Mouse (Mus musculus): Measurements from ENCODE around the gene Haghl. TPM values are rescaled to one million over a fixed set of nuclear protein-coding genes. Genes with fewer than 3 reads are reported as not detected.

Haghl gene
- polyA plus RNA-seq (2017; shearing (Covaris generic)): 25.7 TPM

DNA sequence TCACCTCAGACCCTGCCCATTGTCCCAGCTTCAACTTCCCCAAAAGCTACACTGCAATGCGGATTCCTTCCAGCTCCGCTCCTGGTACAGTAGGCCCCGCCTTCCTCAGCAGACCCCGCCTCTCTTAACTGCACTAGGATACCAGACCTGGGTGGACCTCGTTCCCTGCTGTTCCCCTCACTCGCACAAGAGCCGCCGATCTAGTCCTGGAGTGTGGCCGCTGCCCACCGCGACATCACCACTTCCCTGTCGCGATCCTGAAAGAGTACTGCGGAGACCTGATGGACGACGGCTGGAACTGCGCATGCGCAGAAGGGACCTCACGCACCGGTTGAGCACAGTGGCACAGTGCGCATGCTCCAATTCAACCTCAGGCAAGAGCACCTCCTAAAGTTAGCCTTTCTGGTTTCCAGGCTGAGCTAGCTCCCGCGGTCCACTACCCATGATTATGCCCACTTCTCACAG, at the start of gene Haghl:
Haghl (minus strand) TSS at position 393 of the 465 bp plus-strand sequence.

DNA sequence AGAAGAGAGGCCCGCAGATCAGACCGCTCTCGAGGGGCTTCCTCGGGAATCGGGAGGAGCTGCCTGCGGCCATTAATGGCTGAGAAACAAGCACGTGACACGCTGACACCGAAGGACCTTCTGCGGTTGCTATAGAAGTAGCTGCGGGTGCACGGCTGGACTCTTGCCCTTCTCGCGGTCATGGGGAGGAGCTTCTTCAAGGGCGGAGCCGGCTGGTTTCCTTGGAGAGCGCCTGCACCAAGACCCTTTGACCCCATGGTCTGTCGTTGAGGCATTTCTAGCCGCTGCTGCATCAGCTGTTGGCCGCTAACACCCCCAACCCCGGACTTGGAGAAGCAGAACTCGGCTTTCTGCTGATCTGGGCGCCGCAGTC, 47.8 kb upstream of the Haghl start, which contains the start of gene Stub1:
Stub1 (minus strand) TSS at position 114 of the 373 bp plus-strand sequence.

DNA sequence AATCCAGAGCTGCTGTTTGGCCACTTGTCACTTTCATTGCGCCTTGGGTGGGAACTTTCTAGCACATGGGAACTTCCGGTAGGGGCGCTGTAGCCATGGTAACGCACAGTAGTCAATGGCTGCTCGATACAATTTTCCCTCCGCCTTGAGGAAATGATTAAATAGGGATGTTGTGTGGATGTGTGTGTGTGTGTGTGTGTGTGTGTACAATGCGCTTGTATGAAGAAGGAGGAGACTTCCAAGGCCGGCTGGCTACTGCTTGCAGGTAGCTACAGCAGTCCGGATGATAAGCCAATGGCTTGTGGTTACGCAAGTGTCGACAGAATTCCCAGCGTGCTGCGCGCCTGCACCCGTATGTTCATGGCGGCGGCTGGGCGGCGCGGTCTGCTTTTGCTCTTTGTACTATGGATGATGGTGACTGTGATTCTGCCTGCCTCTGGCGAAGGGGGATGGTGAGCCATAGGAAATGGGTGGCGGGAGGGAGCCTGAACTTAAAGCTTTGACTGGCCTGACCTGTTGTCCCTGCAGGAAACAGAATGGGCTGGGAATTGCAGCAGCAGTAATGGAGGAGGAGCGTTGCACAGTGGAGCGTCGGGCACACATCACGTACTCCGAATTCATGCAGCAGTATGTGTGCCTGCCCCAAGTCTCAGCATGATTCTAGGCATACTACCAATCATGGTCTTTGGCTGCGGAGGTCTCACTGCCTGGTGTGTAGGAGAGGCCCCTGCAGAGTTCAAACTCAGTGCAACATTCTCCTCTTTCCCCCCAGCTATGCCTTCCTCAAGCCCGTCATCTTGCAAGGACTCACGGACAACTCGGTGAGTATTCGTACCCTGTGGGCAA, 43.5 kb upstream of the Haghl start, which contains the start of gene Jmjd8:
Jmjd8 (plus strand) TSS at position 156 of the 846 bp plus-strand sequence.

DNA sequence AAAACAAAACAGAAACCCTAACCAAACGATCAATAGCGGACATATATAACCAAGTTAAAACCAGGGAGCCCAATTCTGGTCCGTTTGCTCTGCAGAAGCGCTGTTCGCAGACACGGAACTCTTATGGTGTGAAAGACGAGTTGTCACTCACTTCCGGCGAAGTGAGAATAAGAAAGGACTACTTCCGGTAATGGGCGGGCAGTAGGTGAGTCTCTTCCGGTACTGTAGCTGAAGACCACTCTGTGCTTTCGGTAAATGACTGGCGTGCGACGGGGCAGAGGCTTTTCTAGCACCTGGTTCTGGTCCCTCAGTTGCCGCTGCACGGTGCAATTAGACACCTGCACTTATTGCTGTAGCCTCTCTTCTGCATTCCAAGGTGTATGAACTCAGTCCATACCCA, 38.0 kb upstream of the Haghl start, which contains the start of gene Wdr24:
Wdr24 (plus strand) TSS at position 176 of the 400 bp plus-strand sequence.

DNA sequence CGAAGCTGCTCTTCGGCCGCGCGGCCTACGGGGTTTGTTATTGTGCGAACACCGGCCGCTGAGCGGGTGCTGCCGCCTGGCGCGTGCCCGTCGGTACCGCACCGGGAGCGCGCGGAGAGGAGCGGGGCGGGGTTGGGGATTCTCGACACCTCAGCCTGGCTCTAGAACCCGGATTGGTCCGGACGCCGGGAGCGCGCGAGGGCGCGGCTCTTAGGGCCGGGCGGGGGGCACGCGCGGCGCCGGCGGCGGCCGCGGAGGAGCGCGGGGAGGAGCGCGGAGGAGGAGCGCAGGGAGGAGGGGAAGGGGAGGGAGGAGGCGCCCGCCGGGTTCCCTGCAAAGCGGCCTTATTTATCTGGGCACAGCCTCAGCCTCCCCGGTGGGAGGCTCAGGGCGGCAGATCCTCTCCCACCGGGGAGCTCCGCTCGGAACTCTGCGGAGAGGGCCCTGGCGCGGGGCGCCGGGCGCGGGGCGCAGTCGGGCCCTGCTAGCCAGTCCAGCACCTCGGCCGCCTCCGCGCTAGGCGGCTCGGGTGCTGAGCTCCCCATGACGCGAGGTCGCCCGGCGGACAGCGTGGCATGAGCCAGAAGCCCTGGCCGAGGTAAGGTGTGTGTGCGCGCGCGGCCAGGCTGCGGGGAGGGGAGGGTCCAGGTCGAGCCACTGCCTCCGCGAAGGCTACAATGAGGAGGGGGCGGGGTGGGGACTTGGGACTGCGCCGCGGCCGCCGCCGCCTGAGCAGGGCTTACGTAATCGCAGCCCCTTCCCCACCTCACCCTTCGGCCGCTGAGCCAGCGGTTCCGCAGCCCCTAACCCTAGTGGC, 23.5 kb upstream of the Haghl start, which contains the start of gene Fbxl16:
Fbxl16 (plus strand) TSS at position 297 of the 817 bp plus-strand sequence.

DNA sequence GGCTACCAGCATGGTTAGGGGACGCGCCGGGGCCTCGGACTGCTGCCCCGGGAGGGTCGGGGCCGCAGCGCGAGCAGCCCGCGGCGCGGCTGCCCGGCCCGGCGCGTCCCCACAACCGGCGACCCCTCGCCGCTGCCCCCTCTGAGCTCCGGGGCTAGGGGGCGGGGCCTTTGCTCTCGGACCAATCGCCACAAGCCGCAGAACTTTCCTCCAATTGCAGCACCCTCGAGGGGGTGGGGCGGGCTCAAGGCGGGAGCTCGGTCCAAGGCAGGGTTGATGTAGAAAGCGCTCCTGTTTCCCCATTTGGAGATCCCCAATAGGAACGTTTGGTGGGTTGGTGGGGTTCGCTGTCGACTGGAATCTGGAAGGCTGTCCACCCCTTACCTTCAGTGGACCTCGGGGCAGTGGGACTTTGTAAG, 11.5 kb upstream of the Haghl start, which contains the start of gene Metrn:
Metrn (minus strand) TSS at position 186 of the 419 bp plus-strand sequence.

DNA sequence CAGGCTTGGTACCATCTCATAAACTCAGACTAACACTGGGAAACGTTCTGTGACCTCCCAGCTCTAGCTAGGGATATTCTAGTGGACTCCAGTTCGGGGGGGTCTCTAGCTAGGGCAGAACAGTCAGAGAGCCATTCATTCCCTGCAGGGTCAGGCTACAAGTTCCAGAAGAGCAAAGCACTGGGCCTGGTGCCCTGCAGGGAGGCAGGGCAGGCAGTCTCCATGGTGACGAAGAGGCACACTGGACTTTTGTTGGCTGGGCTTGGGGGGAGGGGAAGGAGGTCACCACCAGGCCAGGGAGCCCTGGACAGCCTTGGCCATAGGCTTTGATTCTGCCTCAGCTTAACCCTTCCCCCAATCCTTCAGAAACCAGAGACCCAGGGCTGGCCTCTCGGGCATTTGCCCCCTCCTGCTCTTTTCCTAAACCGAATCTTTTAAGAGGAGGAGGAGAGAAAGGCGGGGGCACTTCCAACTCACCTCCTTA, 10.2 kb upstream of the Haghl start, which contains the start of gene AC134908.4:
AC134908.4 (minus strand) TSS at position 51 of the 484 bp plus-strand sequence.

DNA sequence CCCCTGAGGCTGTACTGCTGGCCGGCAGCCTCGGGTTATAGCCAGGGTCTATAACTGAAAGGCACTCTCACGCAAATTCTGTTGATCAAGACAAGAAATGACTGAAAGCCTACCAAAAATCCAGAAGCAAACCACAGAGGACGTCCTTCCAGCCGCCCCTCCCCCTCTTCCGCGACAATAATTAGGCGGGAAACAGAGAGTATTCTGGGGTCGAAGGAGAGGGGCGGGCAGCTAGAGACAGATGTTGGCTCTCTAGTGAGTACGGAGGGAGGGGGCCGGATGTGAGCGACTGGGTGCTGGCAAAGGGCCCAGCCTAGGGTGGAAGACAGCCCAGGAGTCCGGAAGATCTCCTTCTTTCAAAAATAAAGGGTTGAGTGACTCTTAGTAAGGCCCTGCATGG, 7.1 kb upstream of the Haghl start, which contains the start of gene Fam173a:
Fam173a (minus strand) TSS at position 287 of the 400 bp plus-strand sequence.

DNA sequence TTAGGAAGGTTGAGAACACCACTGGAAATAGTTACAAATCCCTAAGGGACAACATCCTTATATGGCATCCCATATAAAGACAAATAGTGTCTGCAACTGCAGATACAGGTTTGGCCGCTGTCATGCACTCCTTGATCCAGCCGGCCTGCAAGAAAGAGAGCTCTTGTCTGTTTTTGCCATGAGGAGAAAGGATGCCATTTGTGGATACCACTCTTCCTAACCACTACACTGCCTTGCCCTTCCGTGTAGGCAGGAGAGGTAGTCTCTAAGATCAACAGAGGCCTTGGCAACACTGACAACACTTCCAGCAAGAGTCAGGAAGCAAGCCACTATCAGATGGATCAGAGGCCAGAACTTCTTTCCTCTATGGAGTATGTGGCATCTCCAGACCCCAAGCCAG, 807 bp upstream of the Haghl start, which contains the start of gene Ccdc78:
Ccdc78 (plus strand) TSS at position 301 of the 400 bp plus-strand sequence.

DNA sequence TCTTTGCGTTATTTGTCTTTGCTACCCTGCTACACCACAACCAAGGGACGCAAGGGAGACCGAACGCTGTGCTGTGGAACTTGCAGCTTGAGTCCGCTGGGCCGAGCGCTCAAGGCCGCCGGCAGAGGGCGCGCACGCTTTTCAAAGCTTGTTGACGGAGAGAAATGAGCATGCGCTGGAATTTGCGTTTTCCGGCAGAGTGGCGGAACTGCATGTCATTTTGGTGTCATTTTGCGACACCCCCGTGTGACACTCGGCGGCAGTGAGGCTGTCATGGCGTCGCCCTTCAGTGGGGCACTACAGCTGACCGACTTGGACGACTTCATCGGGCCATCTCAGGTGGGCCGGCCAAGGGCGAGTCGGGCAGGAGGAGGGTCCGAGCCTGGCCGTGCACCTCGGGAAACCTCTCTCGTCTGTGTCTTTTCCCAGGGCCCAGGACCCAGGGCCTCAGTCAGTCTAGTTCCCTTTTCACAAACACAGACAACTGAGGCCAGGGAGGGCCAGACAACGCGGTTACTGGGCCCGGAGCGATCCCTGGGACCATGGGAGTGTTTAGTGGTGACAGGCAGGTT, 11.8 kb downstream of the Haghl start, which contains the start of gene Narfl:
Narfl (plus strand) TSS at position 228 of the 572 bp plus-strand sequence.

DNA sequence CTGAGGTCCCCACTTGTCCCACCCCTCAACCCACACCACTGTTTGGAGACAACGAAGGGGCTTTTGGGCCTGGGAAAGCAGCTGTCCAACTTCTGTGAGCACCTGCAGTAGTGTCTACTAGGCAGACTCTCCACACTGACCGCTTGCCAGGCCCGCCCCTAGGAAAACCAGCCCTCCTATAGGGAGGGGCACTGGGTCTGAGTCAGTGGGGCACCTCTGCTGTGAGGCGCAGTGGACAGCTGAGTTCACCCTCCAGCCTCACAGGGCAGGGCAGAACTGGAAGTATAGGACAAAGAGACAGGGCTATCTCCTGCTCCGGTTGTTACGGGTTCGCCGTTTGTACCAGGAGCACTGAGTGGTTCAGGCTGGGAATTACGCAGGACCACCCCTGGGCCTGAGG, 31.2 kb downstream of the Haghl start, which contains the start of gene Msln:
Msln (minus strand) TSS at position 138 of the 400 bp plus-strand sequence.

DNA sequence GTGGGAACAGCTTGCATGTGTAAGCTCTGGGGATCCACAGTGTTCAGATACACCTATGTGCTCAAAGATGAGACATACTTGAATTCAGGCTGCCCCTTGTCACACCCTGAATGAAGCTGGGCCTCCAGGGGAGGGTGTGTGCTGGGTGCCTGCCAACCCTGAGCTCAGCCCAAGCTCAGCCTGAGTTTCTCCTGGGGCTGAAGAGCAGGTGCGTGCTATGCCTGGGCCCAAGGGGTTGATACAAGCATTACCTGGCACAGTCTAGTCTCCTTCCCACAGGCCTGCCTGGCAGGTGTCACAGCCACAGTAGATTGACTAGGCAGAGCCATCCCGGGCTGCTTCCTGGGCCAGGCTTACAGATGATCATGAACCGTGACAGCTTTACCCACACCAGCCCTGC, 49.7 kb downstream of the Haghl start, which contains the start of gene Mslnl:
Mslnl (plus strand) TSS at position 298 of the 400 bp plus-strand sequence.

Other genes starting within 250 kb of the Haghl start
- gene Sox8, start 215.0 kb downstream of the Haghl start, polyA plus RNA-seq (2017; shearing (Covaris generic)): 0.12 TPM
- gene Lmf1, start 206.6 kb downstream of the Haghl start, polyA plus RNA-seq (2017; shearing (Covaris generic)): 17.9 TPM
- gene Gng13, start 68.5 kb downstream of the Haghl start, polyA plus RNA-seq (2017; shearing (Covaris generic)): not detected
- 7.1 TPM for gene Chtf18, start 58.3 kb downstream of the Haghl start, polyA plus RNA-seq (2017; shearing (Covaris generic))
- gene Rpusd1, start 58.0 kb downstream of the Haghl start, polyA plus RNA-seq (2017; shearing (Covaris generic)): 4.9 TPM
- not detected for gene Mslnl, start 49.6 kb downstream of the Haghl start, polyA plus RNA-seq (2017; shearing (Covaris generic))
- gene Msln, start 31.3 kb downstream of the Haghl start, polyA plus RNA-seq (2017; shearing (Covaris generic)): not detected
- 21.6 TPM for gene Narfl, start 11.9 kb downstream of the Haghl start, polyA plus RNA-seq (2017; shearing (Covaris generic))
- gene Ccdc78, start 907 bp upstream of the Haghl start, polyA plus RNA-seq (2017; shearing (Covaris generic)): not detected
- 109 TPM for gene Fam173a, start 7.2 kb upstream of the Haghl start, polyA plus RNA-seq (2017; shearing (Covaris generic))
- not detected for gene AC134908.4, start 10.0 kb upstream of the Haghl start, polyA plus RNA-seq (2017; shearing (Covaris generic))
- gene Metrn, start 11.5 kb upstream of the Haghl start, polyA plus RNA-seq (2017; shearing (Covaris generic)): 28.3 TPM
- not detected for gene Fbxl16, start 23.4 kb upstream of the Haghl start, polyA plus RNA-seq (2017; shearing (Covaris generic))
- gene Wdr24, start 38.0 kb upstream of the Haghl start, polyA plus RNA-seq (2017; shearing (Covaris generic)): 22.7 TPM
- 27.1 TPM for gene Jmjd8, start 43.2 kb upstream of the Haghl start, polyA plus RNA-seq (2017; shearing (Covaris generic))
- 149 TPM for gene Stub1, start 47.7 kb upstream of the Haghl start, polyA plus RNA-seq (2017; shearing (Covaris generic))
- 0.98 TPM for gene Rhbdl1, start 51.6 kb upstream of the Haghl start, polyA plus RNA-seq (2017; shearing (Covaris generic))
- 1.8 TPM for gene Gm20683, start 56.1 kb upstream of the Haghl start, polyA plus RNA-seq (2017; shearing (Covaris generic))
- 31.6 TPM for gene Rhot2, start 59.2 kb upstream of the Haghl start, polyA plus RNA-seq (2017; shearing (Covaris generic))
- 11.6 TPM for gene Wdr90, start 75.8 kb upstream of the Haghl start, polyA plus RNA-seq (2017; shearing (Covaris generic))
- 7.4 TPM for gene Mcrip2, start 83.1 kb upstream of the Haghl start, polyA plus RNA-seq (2017; shearing (Covaris generic))
- gene Mettl26, start 89.4 kb upstream of the Haghl start, polyA plus RNA-seq (2017; shearing (Covaris generic)): 46.3 TPM
- 0.81 TPM for gene Wfikkn1, start 95.2 kb upstream of the Haghl start, polyA plus RNA-seq (2017; shearing (Covaris generic))
- 21.6 TPM for gene Rab40c, start 134.1 kb upstream of the Haghl start, polyA plus RNA-seq (2017; shearing (Covaris generic))
- 44.4 TPM for gene Pigq, start 159.3 kb upstream of the Haghl start, polyA plus RNA-seq (2017; shearing (Covaris generic))
- not detected for gene Nhlrc4, start 159.3 kb upstream of the Haghl start, polyA plus RNA-seq (2017; shearing (Covaris generic))
- gene A930017K11Rik, start 166.9 kb upstream of the Haghl start, polyA plus RNA-seq (2017; shearing (Covaris generic)): not detected
- gene Capn15, start 200.1 kb upstream of the Haghl start, polyA plus RNA-seq (2017; shearing (Covaris generic)): 25.9 TPM